Mouse (Mus musculus) liver, adult 2 months (tissue): ENCODE measurements around the gene Npr3. TPM values are rescaled to one million over a fixed set of nuclear protein-coding genes. Genes with fewer than 3 reads are reported as not detected.

ENCODE experiments used
- DNase-seq: peaks from one replicate; pipeline ENCODE4 v3.0.0-alpha.2; 2011; ENCODE audit warnings: low read depth, low spot score; ENCODE audit errors: extremely low read depth
- H3K27ac ChIP-seq: fragments of 200-500 bp; replicated peaks from 2 replicates; pipeline ENCODE4 v1.5.1; 2012; ENCODE audit warnings: low read depth, mild to moderate bottlenecking, control low read depth, inconsistent platforms, low read length; ENCODE audit not compliant: insufficient read depth
- H3K27me3 ChIP-seq: fragments of 200-500 bp; 2 replicates; pipeline ENCODE4 v1.6.1; 2012; ENCODE audit warnings: mild to moderate bottlenecking, moderate library complexity, low read length, inconsistent platforms; ENCODE audit not compliant: control insufficient read depth, insufficient read depth
- H3K36me3 ChIP-seq: fragments of 200-500 bp; 2 replicates; pipeline ENCODE4 v1.6.1; 2012; ENCODE audit warnings: low read length, inconsistent platforms; ENCODE audit not compliant: control insufficient read depth, insufficient read depth
- H3K4me1 ChIP-seq: fragments of 200-500 bp; 2 replicates; pipeline ENCODE4 v1.6.1; 2011; ENCODE audit warnings: low read length; ENCODE audit not compliant: control insufficient read depth, insufficient read depth
- H3K4me3 ChIP-seq: fragments of 200-500 bp; 2 replicates; pipeline ENCODE4 v1.5.1; 2011; ENCODE audit warnings: low read depth, mild to moderate bottlenecking, control low read depth, low read length, moderate library complexity; ENCODE audit not compliant: insufficient read depth
- H3K79me2 ChIP-seq: fragments of 200-500 bp; 2 replicates; pipeline ENCODE4 v1.6.1; 2012; ENCODE audit warnings: inconsistent platforms, mild to moderate bottlenecking, low read length, moderate library complexity; ENCODE audit not compliant: control insufficient read depth, insufficient read depth
- H3K9ac ChIP-seq: fragments of 200-500 bp; 2 replicates; pipeline ENCODE4 v1.6.1; 2012; ENCODE audit warnings: low read depth, mild to moderate bottlenecking, control low read depth, inconsistent platforms, low read length
- CTCF ChIP-seq: fragments of 200-500 bp; IDR thresholded peaks from 2 replicates; pipeline ENCODE4 v1.5.1; 2011; ENCODE audit warnings: low read depth, low read length, control low read depth
- POLR2A ChIP-seq: fragments of 200-500 bp; IDR thresholded peaks from 2 replicates; pipeline ENCODE4 v1.6.1; 2011; ENCODE audit warnings: low read length, control low read depth; ENCODE audit not compliant: insufficient read depth; ENCODE audit errors: extremely low read depth
- WGBS: fragments of 180-500 bp; shearing (Covaris S2); methylation state at CpG from one replicate; pipeline ENCODE4 v1.1.7; 2018; 5-methylcytosine and 5-hydroxymethylcytosine counted together
- polyA plus RNA-seq: library from polyadenylated mRNA; depleted of rRNA; stranded (reverse); fragments of >200 nt; gene quantifications from 2 replicates; pipeline ENCODE4 v1.2.3, GENCODE M21; 2012
- total RNA-seq: library from RNA; depleted of rRNA; stranded (reverse); fragments of >200 nt; gene quantifications from 2 replicates; pipeline ENCODE4 v1.2.3, GENCODE M21; 2014

Npr3 gene
- total and polyA plus RNA-seq, 2 experiments, result 0.73 to 2.3 TPM

DNA sequence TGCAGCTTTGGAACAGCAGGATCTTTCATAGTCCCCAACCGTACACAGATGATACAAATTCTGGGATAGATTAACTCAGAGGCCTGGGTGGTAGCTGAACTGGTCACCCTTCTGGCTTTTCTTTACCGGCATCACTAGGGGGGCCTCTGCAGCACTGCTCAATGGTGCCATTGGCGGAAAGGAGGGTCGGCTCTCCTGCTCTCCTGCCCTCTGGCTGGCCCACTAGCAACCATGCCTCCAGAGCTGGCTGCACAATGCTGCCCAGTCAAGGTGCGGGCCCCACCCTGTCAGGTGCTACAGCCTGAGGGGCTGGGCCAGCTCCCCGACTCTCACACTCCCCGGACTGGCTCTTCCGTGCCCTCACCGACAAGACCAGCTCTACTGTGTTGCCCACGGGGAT, 43.1 kb upstream of the Npr3 start:
- H3K4me1 ChIP-seq, result no peaks in the 10 kb centered on the region
- H3K36me3 ChIP-seq, result no peaks in the 10 kb centered on the region
- H3K4me3 ChIP-seq, result no peak overlapping the region
- 91% methylated on average over 10 of the region's 10 CpGs for WGBS
- TF ChIP-seq CTCF (no peak), POLR2A (no peak)
- DNase-seq, result no peak
- H3K79me2 ChIP-seq, result no peaks in the 10 kb centered on the region
- H3K27ac ChIP-seq, result no peak overlapping the region
- H3K9ac ChIP-seq, result no peak overlapping the region
- no peaks in the 10 kb centered on the region for H3K27me3 ChIP-seq

DNA sequence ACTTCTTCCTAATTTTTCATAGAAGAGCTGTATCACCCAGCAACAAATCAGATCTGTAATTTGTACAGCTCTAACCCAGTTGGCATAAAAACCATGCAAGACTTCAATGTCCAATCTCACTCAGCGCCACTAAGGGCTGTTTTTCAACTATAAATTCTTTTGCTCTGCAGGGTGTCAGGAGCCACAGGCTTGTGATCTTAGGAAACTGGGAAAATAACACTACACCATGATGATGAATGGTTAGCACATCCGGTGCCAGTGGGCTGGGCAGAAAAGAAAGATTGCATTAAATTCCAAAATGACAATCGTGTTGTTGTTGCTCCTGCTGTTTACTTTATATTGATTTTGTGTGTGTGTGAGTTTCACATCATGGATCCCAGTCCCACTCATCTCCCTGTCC, 42.4 kb upstream of the Npr3 start:
- TF ChIP-seq CTCF (no peak), POLR2A (no peak)
- no peak overlapping the region for H3K9ac ChIP-seq
- H3K27ac ChIP-seq, result no peak overlapping the region
- no peaks in the 10 kb centered on the region for H3K4me1 ChIP-seq
- H3K27me3 ChIP-seq, result no peaks in the 10 kb centered on the region
- 72% methylated on average over 3 of the region's 3 CpGs for WGBS
- no peaks in the 10 kb centered on the region for H3K36me3 ChIP-seq
- DNase-seq, result no peak
- no peak overlapping the region for H3K4me3 ChIP-seq
- H3K79me2 ChIP-seq, result no peaks in the 10 kb centered on the region

DNA sequence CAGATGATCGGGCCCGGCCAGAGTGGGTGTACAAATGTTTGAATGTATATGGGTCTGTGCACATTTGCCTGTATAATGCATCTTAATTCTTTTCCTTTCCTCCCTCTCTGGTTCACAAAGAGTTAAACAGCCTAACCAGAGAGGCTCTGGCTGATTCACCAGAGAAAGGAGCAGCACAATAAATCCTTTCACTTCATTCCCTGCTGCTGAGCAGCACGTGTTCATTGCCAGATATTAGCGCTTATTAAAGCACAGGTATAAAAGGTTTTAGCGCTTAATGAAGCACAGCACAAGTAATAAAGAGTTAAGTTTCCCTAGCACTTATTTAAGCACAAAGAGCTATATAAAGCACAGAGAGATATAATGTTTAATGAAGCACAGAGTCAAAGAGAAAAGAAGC, 33.8 kb upstream of the Npr3 start:
- no peaks in the 10 kb centered on the region for H3K36me3 ChIP-seq
- no peak overlapping the region for H3K9ac ChIP-seq
- no peaks in the 10 kb centered on the region for H3K4me1 ChIP-seq
- 84% methylated on average over 5 of the region's 5 CpGs for WGBS
- no peaks in the 10 kb centered on the region for H3K27me3 ChIP-seq
- DNase-seq, result no peak
- H3K27ac ChIP-seq, result no peak overlapping the region
- H3K4me3 ChIP-seq, result no peak overlapping the region
- TF ChIP-seq POLR2A, result no peak
- no peak for TF ChIP-seq CTCF
- no peaks in the 10 kb centered on the region for H3K79me2 ChIP-seq

DNA sequence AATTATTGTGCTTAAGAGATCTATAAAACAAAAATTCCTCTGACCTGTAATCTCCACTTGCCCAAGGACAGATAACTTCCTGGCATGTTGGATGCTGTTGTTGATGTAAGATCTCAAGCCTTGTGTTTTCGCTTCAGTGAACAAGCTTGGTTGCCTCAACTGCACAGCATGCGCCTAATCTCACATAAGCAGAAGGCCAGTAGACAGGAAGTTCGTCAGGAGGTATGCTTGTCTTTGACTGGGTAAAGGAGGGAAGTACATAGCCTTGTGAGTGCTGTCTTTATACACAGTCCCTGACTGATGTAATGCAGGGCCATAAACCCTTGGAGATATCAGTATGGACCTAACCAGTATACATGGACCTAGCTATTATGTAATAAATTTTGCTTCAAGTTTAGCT, 20.7 kb upstream of the Npr3 start:
- Histone ChIP-seq H3K4me3 (no peak overlapping the region), H3K4me1 (no peaks in the 10 kb centered on the region), H3K79me2 (no peaks in the 10 kb centered on the region), H3K27ac (no peak overlapping the region), H3K36me3 (no peaks in the 10 kb centered on the region), H3K27me3 (no peaks in the 10 kb centered on the region), H3K9ac (no peak overlapping the region)
- 83% methylated on average over 3 of the region's 3 CpGs for WGBS
- TF ChIP-seq CTCF (no peak), POLR2A (no peak)
- DNase-seq, result no peak

DNA sequence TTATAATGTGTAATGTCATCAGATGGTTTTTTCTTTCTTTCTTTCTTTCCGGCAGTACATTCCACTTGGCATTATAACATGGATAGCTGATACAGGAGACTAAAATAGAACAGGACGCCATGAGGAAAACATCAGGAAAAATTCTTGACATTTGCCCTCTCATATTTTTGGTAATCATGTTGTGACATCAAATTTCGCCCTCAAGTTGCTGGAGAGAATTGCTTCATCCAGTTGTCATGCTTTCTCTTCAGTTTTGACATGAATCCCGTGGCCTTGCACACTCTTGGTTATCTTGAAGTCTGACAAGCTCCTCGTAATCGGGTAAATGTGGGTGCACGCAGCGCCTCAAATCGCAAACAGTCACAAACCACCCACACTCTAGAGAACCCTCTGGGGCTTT, 7.0 kb upstream of the Npr3 start:
- TF ChIP-seq POLR2A, result no peak
- TF ChIP-seq CTCF, result no peak

DNA sequence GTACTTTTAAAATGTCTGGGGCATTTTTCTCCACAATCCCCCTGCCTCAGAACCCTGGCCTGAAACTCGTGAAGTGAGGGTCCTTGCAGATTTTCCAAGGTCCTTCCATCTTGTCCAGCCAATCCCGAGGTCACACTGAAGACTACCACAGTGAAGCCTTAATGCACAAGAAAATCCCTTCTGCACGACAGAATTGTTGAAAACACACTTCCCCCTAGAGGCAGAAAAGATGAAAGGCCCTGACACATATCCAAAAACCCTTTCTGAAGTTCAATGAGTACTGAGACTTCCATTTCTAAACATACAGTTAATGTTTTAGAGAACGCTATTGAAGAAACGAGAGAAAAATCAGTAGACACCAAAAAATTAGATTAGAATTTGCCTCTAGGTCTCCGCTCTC, 2.8 kb upstream of the Npr3 start:
- H3K27me3 ChIP-seq, result 0 out of 2 replicates have a peak, but pooled peaks cover 3% of the 10 kb centered on the region
- H3K27ac ChIP-seq, result no peak overlapping the region
- no peaks in the 10 kb centered on the region for H3K79me2 ChIP-seq
- no peak overlapping the region for H3K9ac ChIP-seq
- DNase-seq, result peak; percentile 16
- no peak overlapping the region for H3K4me3 ChIP-seq
- 0 out of 2 replicates have a peak, but pooled peaks cover 3% of the 10 kb centered on the region for H3K4me1 ChIP-seq
- H3K36me3 ChIP-seq, result no peaks in the 10 kb centered on the region
- WGBS, result 35% methylated on average over 6 of the region's 6 CpGs
- TF ChIP-seq POLR2A, result no peak
- no peak for TF ChIP-seq CTCF

More for the DNA sequence above, 7.0 kb upstream of the Npr3 start:
- Histone ChIP-seq H3K9ac (no peak overlapping the region), H3K36me3 (no peaks in the 10 kb centered on the region), H3K27me3 (no peaks in the 10 kb centered on the region), H3K4me1 (no peaks in the 10 kb centered on the region), H3K4me3 (no peak overlapping the region), H3K79me2 (no peaks in the 10 kb centered on the region), H3K27ac (no peak overlapping the region)
- WGBS, result 82% methylated on average over 9 of the region's 9 CpGs
- DNase-seq, result no peak
